Mouse (Mus musculus) heart, adult 2 months (tissue): ENCODE results near the gene Fbxw8.

Experiments used
- CTCF ChIP-seq: fragments of 200-600 bp; IDR thresholded peaks from 2 replicates; pipeline ENCODE4 v1.8.1; 2022; ENCODE audit warnings: antibody characterized with exemption, mild to moderate bottlenecking, moderate library complexity
- EP300 ChIP-seq: fragments of 200-500 bp; IDR thresholded peaks from 2 replicates; pipeline ENCODE4 v1.6.1; 2011; ENCODE audit warnings: low read depth, low read length, control low read depth; ENCODE audit not compliant: insufficient read depth

DNA sequence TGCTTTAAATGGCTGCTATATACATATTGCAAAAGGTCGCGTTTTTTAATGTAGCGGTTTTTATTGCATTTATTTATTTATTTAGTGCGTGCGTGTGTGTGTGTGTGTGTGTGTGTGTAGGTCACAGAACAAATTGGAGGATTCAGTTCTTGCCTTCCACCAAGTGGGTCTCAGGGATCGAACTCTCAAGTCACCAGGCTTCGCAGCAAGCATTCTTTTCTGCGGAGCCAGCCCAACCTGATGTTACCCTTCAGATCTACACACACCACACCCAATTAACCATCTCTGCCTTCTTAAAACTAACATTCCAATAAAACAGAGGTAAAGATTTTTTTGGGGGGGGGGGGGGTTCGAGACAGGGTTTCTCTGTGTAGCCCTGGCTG lies 292 bp upstream of the Fbxw8 start:
- TF ChIP-seq CTCF (no peak), EP300 (no peak)
